Mouse (Mus musculus): ENCODE data around the gene Vmn1r101.
"Not testable (repeated sequence)": the region's sequence is repeated elsewhere in the genome, so short reads cannot be mapped to it uniquely, and the experiment has no call there.

The Vmn1r101 gene

DNA sequence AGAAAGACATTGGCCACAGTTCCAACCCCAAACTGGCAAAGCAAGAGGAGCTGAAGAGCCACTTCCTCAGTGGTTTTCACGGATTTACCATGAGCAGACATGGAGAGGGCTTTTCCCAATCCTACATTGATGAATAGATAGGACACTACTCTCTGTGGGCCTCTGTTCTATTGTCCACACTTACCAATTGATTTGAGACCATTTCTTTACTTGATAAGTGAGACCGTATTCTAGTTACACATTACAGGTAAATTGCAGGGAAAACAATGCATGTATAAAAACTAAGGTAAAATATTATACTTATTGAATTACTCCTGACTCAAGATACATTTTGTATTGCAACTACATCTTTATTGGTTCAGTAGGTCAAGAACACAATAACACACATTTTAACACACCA is at the start of gene Vmn1r101:
Gene Vmn1r101, minus strand, starts transcription at position 101 of the 400 bp plus-strand sequence.
- not testable (repeated sequence) for DNase-seq (ENCODE audit: low read depth, low spot score); H3K36me3 ChIP-seq (ENCODE audit: control insufficient read depth, insufficient read depth, low read length, poor library complexity, severe bottlenecking); H3K27me3 ChIP-seq (ENCODE audit: control insufficient read depth, insufficient read depth, low read length, poor library complexity, severe bottlenecking)

DNA sequence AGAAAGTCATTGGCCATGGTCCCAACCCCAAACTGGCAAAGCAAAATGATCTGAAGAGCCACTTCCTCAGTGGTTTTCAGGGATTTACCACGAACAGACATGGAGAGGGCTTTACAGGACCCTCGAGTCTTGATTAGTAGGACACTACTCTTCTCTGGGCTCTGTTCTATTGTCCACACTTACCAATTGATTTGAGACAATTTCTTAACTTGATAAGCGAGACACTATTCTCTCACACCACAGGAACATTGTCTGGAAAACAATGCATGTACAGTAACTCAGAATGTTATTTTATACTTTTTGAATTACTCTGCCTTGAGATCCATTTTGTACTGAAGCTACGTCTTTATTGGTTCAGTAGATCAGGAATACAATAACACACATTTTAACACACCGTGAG is 32.4 kb upstream of the Vmn1r101 start, which contains the start of gene Gm10670:
Gene Gm10670, minus strand, starts transcription at position 101 of the 400 bp plus-strand sequence.
- not testable (repeated sequence) for H3K27me3 ChIP-seq (ENCODE audit: control insufficient read depth, insufficient read depth, low read length, poor library complexity, severe bottlenecking); H3K36me3 ChIP-seq (ENCODE audit: control insufficient read depth, insufficient read depth, low read length, poor library complexity, severe bottlenecking)

DNA sequence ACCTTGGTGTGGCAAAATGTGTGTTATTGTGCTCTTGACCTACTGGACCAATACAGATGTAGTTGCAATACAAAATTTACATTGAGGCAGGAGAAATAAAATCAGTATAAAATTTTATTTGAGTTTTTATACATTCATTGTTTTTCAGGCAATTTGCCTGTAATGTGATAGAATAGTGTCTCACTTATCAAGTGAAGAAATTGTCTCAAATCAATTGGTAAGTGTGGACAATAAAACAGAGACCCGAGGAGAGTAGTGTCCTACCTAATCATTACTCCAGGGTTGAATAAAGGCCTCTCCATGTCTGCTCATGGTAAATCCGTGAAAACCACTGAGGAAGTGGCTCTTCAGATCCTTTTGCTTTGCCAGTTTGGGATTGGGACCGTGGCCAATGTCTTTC is 24.8 kb downstream of the Vmn1r101 start, which contains the start of gene Vmn1r100:
Gene Vmn1r100, plus strand, starts transcription at position 301 of the 400 bp plus-strand sequence.
- not testable (repeated sequence) for H3K36me3 ChIP-seq (ENCODE audit: control insufficient read depth, insufficient read depth, low read length, poor library complexity, severe bottlenecking); DNase-seq (ENCODE audit: low read depth, low spot score); H3K27me3 ChIP-seq (ENCODE audit: control insufficient read depth, insufficient read depth, low read length, poor library complexity, severe bottlenecking)

More for the DNA sequence above, 32.4 kb upstream of the Vmn1r101 start, which contains the start of gene Gm10670:
- not testable (repeated sequence) for DNase-seq (ENCODE audit: low read depth, low spot score)
